In genomic region chr14:55511037-55511436, GRCm38 (mm10) we compare ENCODE assay signal across 11 mouse cellular contexts. TPM values are rescaled to one million over a fixed set of nuclear protein-coding genes. Genes with fewer than 3 reads are reported as not detected.
DNase-seq lines count a peak whose midpoint lies in the region; ATAC-seq and TF ChIP-seq lines count a peak whose summit lies in the region.
"Had no signal": no experiment of that assay in that cellular context is flagged by ENCODE, and none has a peak within 500 bp of the region (broad histone marks: within the 10 kb centered on the region; RNA-seq: fewer than 3 reads in every experiment).

No protein-coding gene starts in this region.

- intact Hi-C loops in gastrocnemius, postnatal 36 days (cut with DNase I) = no loop called here

- peaks cover 32% of the 10 kb centered on the region for H3K27me3 ChIP-seq in hindbrain, embryonic 10.5 days (ENCODE audit: insufficient read depth, poor library complexity, severe bottlenecking)
- no peaks in the 10 kb centered on the region for H3K27me3 ChIP-seq in hindbrain, embryonic 11.5 days (ENCODE audit: control insufficient read depth, insufficient read depth, low read length)

- WGBS in hindbrain, embryonic 10.5 days = 67% methylated on average over 7 of the region's 7 CpGs
- WGBS in hindbrain, embryonic 11.5 days = 66% methylated on average over 7 of the region's 7 CpGs

- H3K36me3 ChIP-seq in hindbrain, embryonic 10.5 days = no peaks in the 10 kb centered on the region
- no peaks in the 10 kb centered on the region for H3K36me3 ChIP-seq in hindbrain, embryonic 11.5 days (ENCODE audit: control insufficient read depth, insufficient read depth, low read length)
- H3K36me3 ChIP-seq: heart, embryonic 10.5 days; limb, embryonic 12.5 days had no signal

- H3K4me1 ChIP-seq in hindbrain, embryonic 10.5 days (replicated peaks) = peaks cover 33% of the 10 kb centered on the region
- H3K4me1 ChIP-seq in hindbrain, embryonic 11.5 days (replicated peaks; ENCODE audit: control insufficient read depth, insufficient read depth, low read length) = no peaks in the 10 kb centered on the region

- H3K27ac ChIP-seq in hindbrain, embryonic 10.5 days = peak overlapping the region; percentile 31; the same call in 1 of the 2 replicates
- H3K27ac ChIP-seq in hindbrain, embryonic 11.5 days (ENCODE audit: low read depth, low read length) = no peak overlapping the region
- H3K27ac ChIP-seq in layer of hippocampus, adult 2 months = peak overlapping the region; percentile 100
- H3K27ac ChIP-seq: heart, embryonic 10.5 days; limb, embryonic 12.5 days had no signal

- DNase-seq in hindbrain, embryonic 10.5 days (ENCODE audit: low spot score) = no peak
- no peak for DNase-seq in hindbrain, embryonic 11.5 days (ENCODE audit: low spot score)
- DNase-seq in layer of hippocampus, adult 2 months (ENCODE audit: low spot score in 2 of 2) = peak; percentile 76 to 86
- DNase-seq in right cerebral cortex, adult 18-20 months = peak; percentile 82
- DNase-seq in ovary, postnatal 14 days (ENCODE audit: low spot score) = no peak
- DNase-seq in gastrocnemius, postnatal 36 days = no peak
- DNase-seq: adrenal gland, adult 2 months had no signal

- H3K4me2 ChIP-seq in hindbrain, embryonic 11.5 days (replicated peaks; ENCODE audit: low read depth, low read length) = no peak overlapping the region
- H3K4me2 ChIP-seq: limb, embryonic 12.5 days had no signal

- no peak for TF ChIP-seq CTCF in layer of hippocampus, adult 2 months (conservative IDR thresholded peaks at IDR 0.05)

- no peak overlapping the region for H3K4me3 ChIP-seq in hindbrain, embryonic 10.5 days
- H3K4me3 ChIP-seq in hindbrain, embryonic 11.5 days (ENCODE audit: low read depth, low read length) = no peak overlapping the region
- peak overlapping the region; percentile 78 for H3K4me3 ChIP-seq in layer of hippocampus, adult 2 months
- H3K4me3 ChIP-seq: limb, embryonic 12.5 days; megakaryocyte, embryonic 14.5 days had no signal

- H3K9ac ChIP-seq in hindbrain, embryonic 11.5 days (ENCODE audit: low read depth, low read length) = no peak overlapping the region
- H3K9ac ChIP-seq: limb, embryonic 12.5 days had no signal

- no peaks in the 10 kb centered on the region for H3K9me3 ChIP-seq in hindbrain, embryonic 10.5 days
- no peaks in the 10 kb centered on the region for H3K9me3 ChIP-seq in hindbrain, embryonic 11.5 days (ENCODE audit: control insufficient read depth, low read length)
- H3K9me3 ChIP-seq: heart, embryonic 10.5 days; limb, embryonic 12.5 days; megakaryocyte, embryonic 14.5 days had no signal

- no peak for ATAC-seq in hindbrain, embryonic 11.5 days (ENCODE audit: low FRiP score)
- peak; percentile 60 for ATAC-seq in frontal cortex, adult (ENCODE audit: low TSS enrichment)

RNA-seq across cellular contexts. Expression of gene Cpne6, which starts 0.8 kb away (rescaled TPM):
- polyA plus RNA-seq in hindbrain, embryonic 10.5 days (2016; fragmentation: Nextera tagmentation; extraction: Ambion mirVana) = 1.1 and 1.6 TPM in 2 replicates
- polyA plus RNA-seq in hindbrain, embryonic 11.5 days (2014; fragmentation: Nextera tagmentation; extraction: Ambion mirVana) = 1.3 and 1.6 TPM in 2 replicates
- total RNA-seq in layer of hippocampus, adult 2 months (2021) = 100 to 1,000 TPM; 723 to 730 TPM
- not detected for total RNA-seq in gastrocnemius, postnatal 36 days (2021)
- total RNA-seq: adrenal gland, adult 2 months had no signal

RNA-seq across cellular contexts. Expression of gene Nrl, which starts 13.7 kb away (rescaled TPM):
- polyA plus RNA-seq in hindbrain, embryonic 10.5 days (2016; fragmentation: Nextera tagmentation; extraction: Ambion mirVana) = not detected in 2 replicates
- polyA plus RNA-seq in hindbrain, embryonic 11.5 days (2014; fragmentation: Nextera tagmentation; extraction: Ambion mirVana) = 0.15 and 0.20 TPM in 2 replicates
- 1 to 10 TPM; 2.2 to 3.6 TPM for total RNA-seq in layer of hippocampus, adult 2 months (2021)
- not detected for total RNA-seq in gastrocnemius, postnatal 36 days (2021)
- total RNA-seq: adrenal gland, adult 2 months had no signal
- polyA plus RNA-seq: adrenal gland, adult 2 months; heart, embryonic 10.5 days; limb, embryonic 12.5 days had no signal

RNA-seq across cellular contexts. Expression of gene Carmil3, which starts 20.6 kb away (rescaled TPM):
- polyA plus RNA-seq in hindbrain, embryonic 10.5 days (2016; fragmentation: Nextera tagmentation; extraction: Ambion mirVana) = 5.7 and 7.9 TPM in 2 replicates
- polyA plus RNA-seq in hindbrain, embryonic 11.5 days (2014; fragmentation: Nextera tagmentation; extraction: Ambion mirVana) = 10.1 and 14.0 TPM in 2 replicates
- total RNA-seq in layer of hippocampus, adult 2 months (2021) = 10 to 100 TPM; 57.9 to 64.4 TPM
- under 1 TPM; 0.47 to 0.89 TPM for total RNA-seq in gastrocnemius, postnatal 36 days (2021)

RNA-seq across cellular contexts. Expression of gene Pck2, which starts 29.0 kb away (rescaled TPM):
- 15.4 and 18.5 TPM in 2 replicates for polyA plus RNA-seq in hindbrain, embryonic 10.5 days (2016; fragmentation: Nextera tagmentation; extraction: Ambion mirVana)
- polyA plus RNA-seq in hindbrain, embryonic 11.5 days (2014; fragmentation: Nextera tagmentation; extraction: Ambion mirVana) = 11.3 and 12.6 TPM in 2 replicates
- 10 to 100 TPM; 45.0 to 47.6 TPM for total RNA-seq in layer of hippocampus, adult 2 months (2021)
- total RNA-seq in gastrocnemius, postnatal 36 days (2021) = 1 to 10 TPM; 4.2 to 4.5 TPM

RNA-seq across cellular contexts. Expression of gene Dhrs4, which starts 32.5 kb away (rescaled TPM):
- 50.5 and 64.5 TPM in 2 replicates for polyA plus RNA-seq in hindbrain, embryonic 10.5 days (2016; fragmentation: Nextera tagmentation; extraction: Ambion mirVana)
- 26.0 and 36.5 TPM in 2 replicates for polyA plus RNA-seq in hindbrain, embryonic 11.5 days (2014; fragmentation: Nextera tagmentation; extraction: Ambion mirVana)
- total RNA-seq in layer of hippocampus, adult 2 months (2021) = 10 to 100 TPM; 18.6 to 23.7 TPM
- 10 to 100 TPM; 43.3 to 50.8 TPM for total RNA-seq in gastrocnemius, postnatal 36 days (2021)

Comparison
In these comparisons a context has a peak if more than half of its experiments do, and no peak if none do; other contexts are left out.
1. DNase-seq: peak in layer of hippocampus, adult 2 months (2 of 2) and right cerebral cortex, adult 18-20 months (single experiment); none in hindbrain, embryonic 10.5 days (single experiment), hindbrain, embryonic 11.5 days (single experiment), ovary, postnatal 14 days (single experiment) and gastrocnemius, postnatal 36 days (0 of 2).
2. RNA of gene Cpne6, which starts 0.8 kb away (total RNA-seq): 723 to 730 TPM in layer of hippocampus, adult 2 months; not detected in gastrocnemius, postnatal 36 days; every median in the first group is over 100 times any median in the second.
3. RNA of gene Carmil3, which starts 20.6 kb away (total RNA-seq): 57.9 to 64.4 TPM in layer of hippocampus, adult 2 months; 0.47 to 0.89 TPM in gastrocnemius, postnatal 36 days; every median in the first group is over 10 times any median in the second.